Mouse (Mus musculus): Measurements from ENCODE around the gene Ush1g. TPM values are rescaled to one million over a fixed set of nuclear protein-coding genes. Genes with fewer than 3 reads are reported as not detected.

Ush1g gene
- total and polyA plus RNA-seq, 3 experiments: not detected

DNA sequence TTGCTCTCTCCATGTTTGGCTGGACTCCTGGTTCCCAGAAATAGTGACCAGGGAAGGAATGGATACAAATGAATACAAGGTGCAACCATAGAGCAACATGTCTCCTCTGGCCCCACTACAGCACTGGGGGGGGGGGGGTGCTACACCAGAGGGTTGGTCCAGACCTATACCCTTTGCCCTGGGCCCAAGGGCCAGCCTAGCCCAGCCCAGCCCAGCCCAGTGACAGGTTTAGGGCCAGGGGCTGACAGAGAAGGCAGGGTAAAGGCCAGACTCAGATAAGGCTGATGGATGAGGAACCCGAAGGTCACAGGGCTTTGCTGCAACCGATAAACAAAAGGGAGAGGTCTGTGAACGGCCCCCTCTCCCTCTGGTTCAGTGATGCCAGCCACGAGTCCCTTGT is 28.1 kb upstream of the Ush1g start:
- Histone ChIP-seq H3K79me2 (ENCODE audit: control insufficient read depth, insufficient read depth, low read length, poor library complexity) (no peaks in the 10 kb centered on the region), H3K9me3 (replicated peaks; ENCODE audit: insufficient read depth, low read length) (no peaks in the 10 kb centered on the region), H3K36me3 (ENCODE audit: control insufficient read depth in 1 of 2, insufficient read depth in 2 of 2, low read length in 2 of 2) (peaks cover 0 to 2% of the 10 kb centered on the region in 2 experiments; a peak in 1 of 4 replicates), H3K4me3 (ENCODE audit: control insufficient read depth in 1 of 2, insufficient read depth in 1 of 2, low read depth in 2 of 2, low read length in 2 of 2) (no peak overlapping the region), H3K27me3 (ENCODE audit: control insufficient read depth in 1 of 2, insufficient read depth in 2 of 2, low read length in 2 of 2) (no peaks in the 10 kb centered on the region), H3K4me1 (ENCODE audit: control insufficient read depth in 1 of 2, insufficient read depth in 2 of 2, low read length in 2 of 2) (peaks cover 2 to 21% of the 10 kb centered on the region in 2 experiments; a peak in 2 of 4 replicates), H3K27ac (ENCODE audit: control insufficient read depth, low read depth, low read length) (no peak overlapping the region), H3K9ac (ENCODE audit: control insufficient read depth, low read depth, low read length, poor library complexity, severe bottlenecking) (no peak overlapping the region)
- TF ChIP-seq ZNF384 (IDR thresholded peaks at IDR 0.05; ENCODE audit: low read depth, low read length): no peak
- TF ChIP-seq MAZ (IDR thresholded peaks at IDR 0.05; ENCODE audit: low read depth, low read length): no peak
- TF ChIP-seq MEF2A (IDR thresholded peaks at IDR 0.05; ENCODE audit: extremely low read depth, insufficient replicate concordance, low read depth, low read length, poor library complexity, severe bottlenecking): no peak
- no peak for TF ChIP-seq POLR2AphosphoS2 (IDR thresholded peaks at IDR 0.05; ENCODE audit: low read length)
- no peak for TF ChIP-seq KAT2A (conservative IDR thresholded peaks at IDR 0.05; ENCODE audit: low read depth, low read length)
- no peak for TF ChIP-seq RCOR1 (IDR thresholded peaks at IDR 0.05; ENCODE audit: low read depth, low read length)
- no peak for TF ChIP-seq USF2 (IDR thresholded peaks at IDR 0.05; ENCODE audit: borderline replicate concordance in 1 of 2, insufficient read depth in 1 of 2, low read depth in 1 of 2, low read length in 2 of 2)
- TF ChIP-seq SIN3A (IDR thresholded peaks at IDR 0.05; ENCODE audit: low read length): no peak
- no peak for TF ChIP-seq SMC3 (IDR thresholded peaks at IDR 0.05; ENCODE audit: low read depth, low read length)
- TF ChIP-seq GABPA (IDR thresholded peaks at IDR 0.05; ENCODE audit: low read depth, low read length): no peak
- no peak for TF ChIP-seq ELF1 (IDR thresholded peaks at IDR 0.05; ENCODE audit: low read depth, low read length)
- TF ChIP-seq TAL1 (IDR thresholded peaks at IDR 0.05; ENCODE audit: low read length): no peak
- no peak for TF ChIP-seq ZMIZ1 (IDR thresholded peaks at IDR 0.05; ENCODE audit: low read depth, low read length)
- TF ChIP-seq GATA1 (IDR thresholded peaks at IDR 0.05; ENCODE audit: low read depth, low read length): no peak
- no peak for TF ChIP-seq E2F4 (IDR thresholded peaks at IDR 0.05; ENCODE audit: borderline replicate concordance, low read depth, low read length)
- TF ChIP-seq TBP (IDR thresholded peaks at IDR 0.05; ENCODE audit: low read depth, low read length): no peak
- no peak for TF ChIP-seq RAD21 (IDR thresholded peaks at IDR 0.05; ENCODE audit: low read depth, low read length)
- no peak for TF ChIP-seq TCF12 (IDR thresholded peaks at IDR 0.05; ENCODE audit: low read depth, low read length)
- DNase-seq (ENCODE audit: low read depth, low spot score): no peak

DNA sequence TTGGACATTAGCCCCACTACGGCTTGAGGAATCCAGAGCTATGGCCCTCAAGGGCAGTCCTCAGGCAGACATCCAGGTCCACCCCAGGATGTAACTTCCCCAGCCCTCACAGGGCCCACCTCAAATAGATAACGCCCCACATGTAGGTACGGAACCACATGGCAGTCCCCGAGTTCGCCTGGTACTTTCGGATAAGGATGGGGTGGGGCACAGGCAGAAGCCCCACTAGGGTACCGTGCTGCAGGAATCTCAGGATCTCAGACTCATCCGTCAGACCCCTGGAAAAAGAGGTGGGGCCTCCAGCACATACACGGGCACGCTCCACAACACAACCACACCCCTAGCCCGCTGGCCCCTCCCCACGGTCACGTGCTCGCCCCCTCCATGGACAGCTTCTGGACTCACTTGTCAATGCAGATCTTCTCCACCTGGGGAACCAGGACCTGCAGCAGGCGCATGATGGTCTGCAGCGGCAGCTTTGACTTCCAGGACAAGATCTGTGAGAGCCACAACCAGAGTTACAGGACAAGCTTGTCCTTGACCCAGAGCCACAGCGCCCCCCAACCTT is 26.9 kb upstream of the Ush1g start:
- Histone ChIP-seq H3K9me3 (replicated peaks; ENCODE audit: insufficient read depth, low read length) (no peaks in the 10 kb centered on the region), H3K36me3 (ENCODE audit: control insufficient read depth in 1 of 2, insufficient read depth in 2 of 2, low read length in 2 of 2) (peaks cover 0 to 2% of the 10 kb centered on the region in 2 experiments; a peak in 1 of 4 replicates), H3K4me1 (ENCODE audit: control insufficient read depth in 1 of 2, insufficient read depth in 2 of 2, low read length in 2 of 2) (peaks cover 2 to 21% of the 10 kb centered on the region in 2 experiments; a peak in 2 of 4 replicates), H3K79me2 (ENCODE audit: control insufficient read depth, insufficient read depth, low read length, poor library complexity) (no peaks in the 10 kb centered on the region), H3K27ac (ENCODE audit: control insufficient read depth, low read depth, low read length) (no peak overlapping the region), H3K4me3 (ENCODE audit: control insufficient read depth in 1 of 2, insufficient read depth in 1 of 2, low read depth in 2 of 2, low read length in 2 of 2) (peak overlapping the region; percentile 42 to 59), H3K27me3 (ENCODE audit: control insufficient read depth in 1 of 2, insufficient read depth in 2 of 2, low read length in 2 of 2) (no peaks in the 10 kb centered on the region), H3K9ac (ENCODE audit: control insufficient read depth, low read depth, low read length, poor library complexity, severe bottlenecking) (peak overlapping the region; percentile 31)
- DNase-seq (ENCODE audit: low read depth, low spot score): peak; percentile 86
- TF ChIP-seq MXI1 (IDR thresholded peaks at IDR 0.05; ENCODE audit: low read depth, low read length) (no peak), EP300 (IDR thresholded peaks at IDR 0.05; ENCODE audit: low read depth in 1 of 2, low read length in 2 of 2) (peak in 1 of 2 experiments; percentile 26; a peak in 1 of 4 replicates), BHLHE40 (IDR thresholded peaks at IDR 0.05; ENCODE audit: borderline replicate concordance, low read depth, low read length) (peak; percentile 82; the same call in 1 of the 2 replicates), CTCF (IDR thresholded peaks at IDR 0.05 in 2 of 3, conservative IDR thresholded peaks at IDR 0.05 in 1 of 3; ENCODE audit: control insufficient read depth in 1 of 3, insufficient read depth in 1 of 3, low read depth in 2 of 3, low read length in 3 of 3, poor library complexity in 1 of 3, severe bottlenecking in 1 of 3) (peak in 2 of 3 experiments; percentile 22 to 35; a peak in 3 of 6 replicates), E2F4 (IDR thresholded peaks at IDR 0.05; ENCODE audit: borderline replicate concordance, low read depth, low read length) (no peak), TAL1 (IDR thresholded peaks at IDR 0.05; ENCODE audit: low read length) (peak; percentile 62), MEF2A (IDR thresholded peaks at IDR 0.05; ENCODE audit: extremely low read depth, insufficient replicate concordance, low read depth, low read length, poor library complexity, severe bottlenecking) (no peak), GABPA (IDR thresholded peaks at IDR 0.05; ENCODE audit: low read depth, low read length) (no peak), ETS1 (IDR thresholded peaks at IDR 0.05; ENCODE audit: low read depth, low read length) (no peak), UBTF (IDR thresholded peaks at IDR 0.05; ENCODE audit: borderline replicate concordance, insufficient read depth, low read depth, low read length) (no peak), GATA1 (IDR thresholded peaks at IDR 0.05; ENCODE audit: low read depth, low read length) (no peak), USF1 (IDR thresholded peaks at IDR 0.05; ENCODE audit: low read depth, low read length) (peak; percentile 96), RAD21 (IDR thresholded peaks at IDR 0.05; ENCODE audit: low read depth, low read length) (no peak), POLR2A (IDR thresholded peaks at IDR 0.05; ENCODE audit: control insufficient read depth in 1 of 2, insufficient read depth in 1 of 2, low read depth in 1 of 2, low read length in 2 of 2, poor library complexity in 1 of 2) (no peak), JUND (IDR thresholded peaks at IDR 0.05; ENCODE audit: low read depth, low read length) (no peak), CHD2 (IDR thresholded peaks at IDR 0.05; ENCODE audit: low read length) (no peak), MAX (IDR thresholded peaks at IDR 0.05; ENCODE audit: low read length) (peak; percentile 60), NELFE (IDR thresholded peaks at IDR 0.05; ENCODE audit: low read depth, low read length) (no peak)

All from MEL (cell line).